Mouse (Mus musculus) neutrophil, adult 5-6 weeks (primary cell): ENCODE measurements at regions not wholly inside any gene's neighbourhood (a gene's known extent, or its start where the extent isn't known, plus 50 kb on each side); places are given as distances from the start of the nearest gene placed in this dataset.

ENCODE experiments used
- ATAC-seq: fragments of 151-379, 151-347 bp; 2 replicates; pipeline ENCODE4 v1.8.0; 2017; ENCODE audit warnings: mild to moderate bottlenecking, moderate TSS enrichment; ENCODE audit not compliant: insufficient number of reproducible peaks, poor library complexity, low FRiP score, severe bottlenecking; ENCODE audit errors: extremely low read depth

DNA sequence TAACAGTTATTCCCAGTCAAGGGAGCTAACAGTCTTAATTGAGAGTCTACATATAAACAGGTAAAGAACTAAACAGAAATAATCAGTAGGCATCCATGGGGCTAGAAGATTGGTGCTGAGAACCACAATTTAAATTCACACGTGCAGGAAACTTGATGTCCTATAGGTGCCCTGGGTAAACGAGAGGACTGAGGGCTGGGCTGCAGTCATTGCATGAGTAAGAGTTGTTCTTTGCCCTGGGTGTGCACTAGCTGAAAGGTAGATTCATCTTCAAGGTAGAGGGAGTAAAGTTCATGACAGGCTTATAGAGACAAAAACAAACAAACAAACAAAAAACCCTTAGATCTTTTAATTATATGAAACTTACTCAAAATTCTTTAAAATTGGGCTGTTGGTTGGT lies 411.1 kb upstream of the Acvr2a start:
- no peak for ATAC-seq

DNA sequence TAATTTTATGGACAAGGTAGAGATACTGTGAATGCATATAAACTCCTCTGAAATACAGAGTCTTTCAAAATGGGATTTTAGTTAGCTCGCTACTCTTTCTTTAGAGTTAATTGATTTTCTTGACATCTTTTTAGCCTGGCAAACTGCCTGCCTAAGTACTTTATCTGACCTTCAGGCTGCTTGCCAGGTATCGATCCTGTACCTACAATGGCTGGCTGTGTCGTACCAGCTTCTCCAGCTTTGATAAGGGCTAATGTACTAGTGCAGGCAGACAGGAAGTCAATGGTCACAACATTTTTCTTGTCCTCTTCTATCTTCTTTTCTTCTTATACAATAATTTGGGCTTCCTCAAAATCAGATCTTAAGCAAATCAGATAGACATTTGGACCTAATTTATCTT lies 409.4 kb upstream of the Acvr2a start:
- ATAC-seq = no peak

- ATAC-seq = no peak
Observed at GRCm38 (mm10) chr2:48407876-48408275, 406.0 kb upstream of the Acvr2a start.

- ATAC-seq = no peak
Observed at GRCm38 (mm10) chr2:48409876-48410275, 404.0 kb upstream of the Acvr2a start.

DNA sequence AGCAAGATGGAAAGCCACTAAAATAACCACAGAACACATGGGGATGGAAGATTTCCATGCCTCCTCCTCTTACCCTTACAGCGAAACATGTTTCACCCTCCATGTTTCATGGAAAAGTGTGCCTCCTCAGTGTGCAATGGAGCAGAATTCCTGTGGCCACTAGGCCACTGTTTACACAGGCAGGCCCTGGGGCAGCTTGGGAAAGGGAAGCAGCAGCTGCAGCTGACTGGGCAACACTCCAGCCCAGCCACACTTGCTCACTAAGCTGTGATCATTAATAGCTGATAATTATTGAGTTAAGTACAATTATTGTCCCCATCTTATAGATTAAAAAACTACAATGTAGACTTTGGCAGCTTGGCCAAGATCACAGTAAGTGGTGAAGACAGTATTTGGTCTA lies 402.5 kb upstream of the Acvr2a start:
- no peak for ATAC-seq

- ATAC-seq = no peak
Observed at GRCm38 (mm10) chr2:48412683-48413440, 401.0 kb upstream of the Acvr2a start.

DNA sequence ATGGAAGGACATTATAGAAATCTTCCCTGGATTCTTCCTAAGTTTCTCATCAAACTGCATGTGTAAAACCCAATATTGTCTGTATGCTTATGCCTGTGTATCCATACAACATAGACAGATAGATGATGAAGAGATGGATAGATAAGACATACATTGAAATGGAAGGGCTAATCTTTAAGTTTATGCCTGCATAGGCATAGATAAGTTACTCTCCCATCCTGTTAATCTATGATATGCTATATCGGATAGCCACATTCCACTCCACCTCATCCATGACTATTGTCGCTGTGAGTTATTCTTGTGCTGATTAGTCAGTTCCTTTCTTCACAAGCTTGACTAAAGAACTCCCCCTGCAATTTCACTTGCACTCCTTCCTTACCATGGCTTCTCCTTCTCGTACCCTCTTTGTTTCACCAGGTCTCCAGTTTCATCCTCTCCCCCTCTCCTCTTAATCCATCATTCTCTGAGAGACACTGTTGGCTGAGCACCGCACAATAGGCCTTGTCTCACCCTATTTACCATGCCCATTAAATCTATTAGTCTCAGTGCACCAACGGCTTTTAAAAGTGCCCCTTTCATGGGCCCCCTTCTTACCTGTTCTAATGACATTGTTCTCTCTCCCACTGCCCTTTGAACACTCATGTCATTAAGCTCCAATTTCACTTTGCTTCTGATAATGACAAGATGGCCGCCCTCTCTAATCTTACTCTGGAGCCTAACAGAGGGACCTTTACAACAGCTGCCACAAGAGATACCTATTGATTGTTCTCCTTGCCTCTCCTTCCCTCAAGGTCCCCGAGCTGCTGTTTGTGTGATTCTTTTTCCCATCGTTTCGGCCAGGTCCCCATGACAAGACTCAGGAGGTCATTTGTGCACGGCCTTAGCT lies 399.1 kb upstream of the Acvr2a start:
- ATAC-seq = no peak

- ATAC-seq = no peak
Observed at GRCm38 (mm10) chr2:48416207-48416750, 397.6 kb upstream of the Acvr2a start.

DNA sequence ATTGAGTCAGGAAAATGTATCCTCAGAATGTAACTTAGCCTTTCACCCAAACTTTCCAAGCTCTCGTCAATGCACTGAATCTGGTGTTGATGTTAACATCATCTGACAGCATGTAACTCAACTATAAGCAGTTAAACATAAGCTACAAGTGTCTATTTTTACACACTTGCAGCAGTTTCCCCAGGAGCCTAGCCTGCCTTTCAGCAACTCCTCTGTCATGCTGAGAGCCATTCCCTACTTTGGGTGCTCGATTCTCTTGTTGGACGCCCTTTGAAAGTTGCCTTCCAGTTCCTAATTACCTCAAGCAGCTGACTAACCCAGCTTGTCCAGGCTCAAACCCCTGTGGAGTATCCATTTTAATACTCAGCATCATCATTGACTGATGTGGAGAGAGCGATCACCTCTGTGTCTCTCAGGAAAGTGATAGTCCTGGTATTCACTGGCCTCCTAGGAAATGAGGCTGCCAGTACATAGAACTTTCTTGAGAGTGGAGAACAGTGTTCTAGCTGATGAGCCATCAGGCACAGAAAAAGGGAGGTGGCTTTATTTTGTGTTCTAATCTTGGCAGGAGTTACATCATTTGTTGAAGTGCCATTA lies 396.8 kb upstream of the Acvr2a start:
- no peak for ATAC-seq

GRCm38 (mm10) chr2:48420791-48421190 lies 393.1 kb upstream of the Acvr2a start:
- no peak for ATAC-seq

DNA sequence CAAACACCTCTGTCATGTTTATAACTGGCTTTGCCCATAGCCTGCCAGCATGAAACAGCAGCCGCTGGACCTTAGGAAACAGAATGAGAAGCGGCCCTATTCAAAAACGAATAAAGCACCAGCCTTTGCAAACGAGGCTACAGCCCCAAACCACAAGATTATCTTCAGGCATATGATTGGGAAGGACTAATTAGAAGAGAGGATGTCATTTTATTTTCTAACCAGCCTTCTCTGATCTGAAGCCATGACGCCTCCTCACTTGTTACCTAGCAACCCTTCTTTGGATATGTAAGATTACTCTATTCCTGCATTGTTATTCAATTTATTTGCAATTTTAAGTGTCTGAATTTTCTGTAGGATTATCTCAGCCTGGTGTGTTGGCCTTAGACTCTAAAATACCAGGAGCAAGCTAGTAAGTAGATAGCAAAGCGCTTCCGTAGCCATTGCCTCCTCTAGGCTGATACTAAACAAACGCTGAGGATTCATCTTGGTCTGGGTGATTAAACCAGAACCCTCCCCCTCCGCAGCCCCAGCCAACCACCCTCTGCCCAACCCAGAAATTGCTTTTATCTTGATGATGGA lies 390.0 kb upstream of the Acvr2a start:
- ATAC-seq = no peak

DNA sequence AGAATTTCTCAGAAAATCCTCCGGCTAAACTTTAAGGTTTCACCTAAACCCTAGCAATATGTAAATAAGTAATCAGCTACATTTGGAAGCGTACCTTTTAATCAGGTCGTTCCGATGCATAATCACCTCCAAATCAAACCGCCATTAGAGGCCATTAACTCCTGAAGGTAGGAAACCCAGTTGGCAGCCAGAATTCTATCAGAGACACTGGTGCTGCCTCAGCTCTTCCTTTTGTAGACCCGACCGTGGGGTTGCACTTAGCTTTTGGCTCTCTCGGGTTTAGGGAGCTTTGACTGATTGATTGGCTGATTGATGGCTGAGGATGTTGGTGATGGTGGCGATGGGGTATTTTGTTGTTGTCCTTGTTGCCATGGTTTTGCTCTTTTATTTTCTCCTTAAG lies 389.3 kb upstream of the Acvr2a start:
- ATAC-seq = no peak

DNA sequence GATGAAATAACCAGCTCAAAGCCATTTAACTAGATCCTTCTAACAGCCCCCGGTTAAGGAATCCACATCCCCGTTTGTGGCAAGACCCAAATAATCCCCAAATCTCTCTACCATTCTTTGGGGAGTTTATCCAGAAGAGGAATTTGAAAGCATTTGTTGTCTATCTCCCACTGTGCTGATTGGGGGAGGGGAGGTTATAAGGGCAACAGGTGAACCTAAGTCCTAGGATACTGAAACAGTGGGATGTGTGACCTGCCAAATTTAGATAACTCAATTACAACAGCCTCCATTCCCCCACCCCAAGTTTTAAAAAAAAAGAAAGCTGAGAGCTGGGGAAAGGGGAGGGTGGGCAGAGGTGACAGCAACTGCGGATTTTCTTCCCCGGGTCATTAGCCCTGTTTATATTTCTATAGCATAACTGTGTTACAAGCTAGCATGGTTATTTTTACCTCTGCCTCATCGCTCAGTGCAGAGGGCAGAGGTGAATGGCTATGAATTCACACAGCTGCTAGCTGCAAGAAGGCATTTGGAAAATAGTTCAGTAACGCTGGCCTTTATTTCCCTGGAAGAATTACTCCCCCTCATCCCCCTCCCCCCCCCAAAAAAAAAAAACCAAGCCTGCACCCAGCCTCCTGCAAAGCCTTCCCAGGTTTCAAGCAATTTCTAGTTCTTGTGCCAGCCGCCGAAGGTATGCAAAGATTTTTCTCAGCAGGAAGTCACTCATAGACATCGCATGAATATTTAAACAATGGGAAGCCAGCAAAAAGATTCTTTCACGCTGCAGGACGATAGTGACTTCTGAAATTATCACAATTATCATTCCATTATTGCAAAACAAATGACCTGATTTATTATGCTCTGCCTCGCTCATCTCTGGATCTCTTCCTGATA lies 388.5 kb upstream of the Acvr2a start:
- no peak for ATAC-seq

- ATAC-seq = no peak
Observed at GRCm38 (mm10) chr2:48432545-48432944, 381.4 kb upstream of the Acvr2a start.

GRCm38 (mm10) chr2:48441296-48441990 lies 372.5 kb upstream of the Acvr2a start:
- ATAC-seq = no peak

- ATAC-seq = no peak
Observed at GRCm38 (mm10) chr2:48441991-48442544, 371.8 kb upstream of the Acvr2a start.

DNA sequence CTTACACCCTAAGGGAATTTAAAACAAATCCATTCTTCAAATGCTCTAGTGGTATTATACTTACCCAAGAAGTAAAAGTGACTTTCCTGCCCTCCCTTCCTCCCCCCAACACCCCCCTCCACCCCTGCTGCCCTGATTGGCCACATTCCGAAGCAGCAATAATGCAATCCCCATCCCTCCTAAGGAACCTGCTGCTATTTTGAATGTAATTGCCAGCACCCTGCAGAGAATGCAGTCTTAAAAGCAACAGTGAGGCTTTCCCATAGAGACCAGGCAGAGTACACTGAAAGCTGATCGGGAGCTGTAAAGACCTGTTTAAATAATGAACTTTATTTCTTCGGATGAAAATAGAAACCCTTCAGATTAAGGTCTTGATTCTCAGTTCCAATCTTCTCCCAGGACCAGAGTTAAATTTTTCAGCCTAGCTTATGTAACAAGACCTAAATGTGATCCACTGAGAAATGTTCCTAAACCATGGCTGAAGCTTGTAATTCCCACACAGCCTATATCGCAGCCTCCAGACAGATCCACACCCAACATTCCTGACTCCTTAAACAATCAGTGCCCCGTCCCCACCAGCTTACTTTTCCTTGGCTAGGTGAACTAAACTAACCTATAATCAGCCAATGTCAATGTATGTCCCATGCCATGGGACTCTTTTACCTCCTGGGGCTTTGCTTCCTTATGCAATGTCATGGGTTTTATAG lies 367.9 kb upstream of the Acvr2a start:
- no peak for ATAC-seq
